Mouse (Mus musculus) heart, adult 2 months (tissue): ENCODE data around the gene Slc6a13. TPM values are rescaled to one million over a fixed set of nuclear protein-coding genes. Genes with fewer than 3 reads are reported as not detected.

Source experiments
- DNase-seq, 2 experiments: peaks; one replicate each; pipeline ENCODE4 v3.0.0; 2021
- H3K27ac ChIP-seq: fragments of 200-600 bp; 2 replicates; pipeline ENCODE4 v1.8.1; 2022
- H3K27me3 ChIP-seq: fragments of 200-500 bp; 2 replicates; pipeline ENCODE4 v1.6.1; 2012; ENCODE audit warnings: mild to moderate bottlenecking, low read length, inconsistent platforms, mixed read lengths; ENCODE audit not compliant: control insufficient read depth, insufficient read depth
- H3K36me3 ChIP-seq: fragments of 200-500 bp; 2 replicates; pipeline ENCODE4 v1.6.1; 2012; ENCODE audit warnings: low read length, inconsistent platforms; ENCODE audit not compliant: control insufficient read depth, insufficient read depth
- H3K4me1 ChIP-seq: fragments of 200-500 bp; 2 replicates; pipeline ENCODE4 v1.6.1; 2011; ENCODE audit warnings: low read length; ENCODE audit not compliant: control insufficient read depth, insufficient read depth
- H3K4me3 ChIP-seq: fragments of 200-600 bp; 2 replicates; pipeline ENCODE4 v1.8.1; 2022
- H3K79me2 ChIP-seq: fragments of 200-500 bp; replicated peaks from 2 replicates; pipeline ENCODE4 v1.6.1; 2012; ENCODE audit warnings: mild to moderate bottlenecking, inconsistent platforms, low read length, moderate library complexity, mixed read lengths; ENCODE audit not compliant: control insufficient read depth, insufficient read depth
- H3K9ac ChIP-seq: fragments of 200-500 bp; 2 replicates; pipeline ENCODE4 v1.6.1; 2012; ENCODE audit warnings: low read depth, mild to moderate bottlenecking, control low read depth, inconsistent platforms, low read length, mixed read lengths
- CTCF ChIP-seq: fragments of 200-600 bp; IDR thresholded peaks from 2 replicates; pipeline ENCODE4 v1.8.1; 2022; ENCODE audit warnings: antibody characterized with exemption, mild to moderate bottlenecking, moderate library complexity
- EP300 ChIP-seq: fragments of 200-500 bp; IDR thresholded peaks from 2 replicates; pipeline ENCODE4 v1.6.1; 2011; ENCODE audit warnings: low read depth, low read length, control low read depth; ENCODE audit not compliant: insufficient read depth
- POLR2A ChIP-seq: fragments of 200-500 bp; IDR thresholded peaks from 2 replicates; pipeline ENCODE4 v1.6.1; 2011; ENCODE audit warnings: mild to moderate bottlenecking, low read depth, low read length, control low read depth; ENCODE audit not compliant: insufficient read depth
- WGBS: fragments of 180-500 bp; shearing (Covaris S2); methylation state at CpG from one replicate; pipeline ENCODE4 v1.1.7; 2018; 5-methylcytosine and 5-hydroxymethylcytosine counted together
- intact Hi-C: fragments of 180-260 bp; cut with DNase I; formaldehyde crosslinking; loops from one replicate; pipeline ENCODE4 v1.15.1; 2025
- polyA plus RNA-seq: library from polyadenylated mRNA; depleted of rRNA; stranded (reverse); fragments of >200 nt; gene quantifications from 2 replicates; pipeline ENCODE4 v1.2.3, GENCODE M21; 2012
- total RNA-seq, 2 experiments: library from RNA; stranded (reverse); gene quantifications; 2 replicates each; pipeline ENCODE4 v1.2.3; 2021

Slc6a13 gene
- total and polyA plus RNA-seq, 3 experiments, result 0.10 to 0.59 TPM; not detected in 1

- 33% methylated on average over 10 of the region's 10 CpGs for WGBS
- Histone ChIP-seq H3K4me3 (no peak overlapping the region), H3K36me3 (no peaks in the 10 kb centered on the region), H3K9ac (no peak overlapping the region), H3K27me3 (no peaks in the 10 kb centered on the region), H3K27ac (no peak overlapping the region), H3K4me1 (peaks cover 4% of the 10 kb centered on the region; the same call in 1 of the 2 replicates), H3K79me2 (no peaks in the 10 kb centered on the region)
- intact Hi-C loops, result no loop called here
- no peak for DNase-seq
- TF ChIP-seq CTCF (no peak), POLR2A (no peak), EP300 (no peak)
These were observed 30.0 kb downstream of the Slc6a13 start for GRCm38 (mm10) chr6:121329848-121330508.

GRCm38 (mm10) chr6:121335841-121336240 is 35.8 kb downstream of the Slc6a13 start:
- intact Hi-C loops, result loop anchor here (5.0 kb wide), 2 partner anchors 64 to 136 kb away; partner anchors contain the start of gene Iqsec3
- DNase-seq, result no peak
- Histone ChIP-seq H3K36me3 (no peaks in the 10 kb centered on the region), H3K4me1 (no peaks in the 10 kb centered on the region), H3K9ac (no peak overlapping the region), H3K4me3 (no peak overlapping the region), H3K27ac (no peak overlapping the region), H3K27me3 (no peaks in the 10 kb centered on the region), H3K79me2 (no peaks in the 10 kb centered on the region)
- TF ChIP-seq EP300 (no peak), POLR2A (no peak), CTCF (no peak)
- 76% methylated on average over 9 of the region's 9 CpGs for WGBS

GRCm38 (mm10) chr6:121336558-121336957 is 36.5 kb downstream of the Slc6a13 start:
- no peak for TF ChIP-seq CTCF
- no peak for TF ChIP-seq POLR2A
- no peak for TF ChIP-seq EP300
- Histone ChIP-seq H3K27ac (no peak overlapping the region), H3K9ac (no peak overlapping the region), H3K36me3 (no peaks in the 10 kb centered on the region), H3K4me3 (no peak overlapping the region), H3K27me3 (no peaks in the 10 kb centered on the region), H3K79me2 (no peaks in the 10 kb centered on the region), H3K4me1 (no peaks in the 10 kb centered on the region)
- WGBS, result 35% methylated on average over 8 of the region's 8 CpGs
- DNase-seq, result no peak
- intact Hi-C loops, result loop anchor here (5.0 kb wide), 2 partner anchors 64 to 136 kb away; partner anchors contain the start of gene Iqsec3

- intact Hi-C loops, result loop anchor here (1.0 to 5.0 kb wide), 3 partner anchors 65 to 196 kb away; partner anchors contain the start of gene Iqsec3
- Histone ChIP-seq H3K79me2 (no peaks in the 10 kb centered on the region), H3K36me3 (no peaks in the 10 kb centered on the region), H3K9ac (no peak overlapping the region), H3K27me3 (no peaks in the 10 kb centered on the region), H3K4me3 (no peak overlapping the region), H3K4me1 (no peaks in the 10 kb centered on the region), H3K27ac (no peak overlapping the region)
- WGBS, result 96% methylated on average over 9 of the region's 9 CpGs
- TF ChIP-seq EP300 (no peak), CTCF (no peak), POLR2A (no peak)
- DNase-seq, result no peak
These were observed 37.2 kb downstream of the Slc6a13 start for GRCm38 (mm10) chr6:121337229-121337628.

GRCm38 (mm10) chr6:121337770-121338518 is 37.9 kb downstream of the Slc6a13 start:
- Histone ChIP-seq H3K4me3 (no peak overlapping the region), H3K9ac (no peak overlapping the region), H3K27me3 (no peaks in the 10 kb centered on the region), H3K27ac (no peak overlapping the region), H3K36me3 (no peaks in the 10 kb centered on the region), H3K79me2 (no peaks in the 10 kb centered on the region), H3K4me1 (no peaks in the 10 kb centered on the region)
- intact Hi-C loops, result loop anchor here (1.0 to 5.0 kb wide), 4 partner anchors 29 to 195 kb away; partner anchors contain the start of gene Iqsec3
- peak; percentile 76 for DNase-seq
- TF ChIP-seq POLR2A (no peak), CTCF (peak; percentile 91), EP300 (peak; percentile 67; the same call in 1 of the 2 replicates)
- WGBS, result 30% methylated on average over 3 of the region's 3 CpGs

GRCm38 (mm10) chr6:121338519-121338896 is 38.5 kb downstream of the Slc6a13 start:
- Histone ChIP-seq H3K36me3 (no peaks in the 10 kb centered on the region), H3K4me1 (no peaks in the 10 kb centered on the region), H3K27ac (no peak overlapping the region), H3K79me2 (no peaks in the 10 kb centered on the region), H3K9ac (no peak overlapping the region), H3K4me3 (no peak overlapping the region), H3K27me3 (no peaks in the 10 kb centered on the region)
- no peak for DNase-seq
- WGBS, result 37% methylated on average over 4 of the region's 4 CpGs
- intact Hi-C loops, result loop anchor here (2.0 to 5.0 kb wide), 3 partner anchors 28 to 134 kb away; partner anchors contain the start of gene Iqsec3
- TF ChIP-seq POLR2A, result no peak
- TF ChIP-seq CTCF, result no peak; the same call in 1 of the 2 replicates
- no peak for TF ChIP-seq EP300
